Mouse (Mus musculus) midbrain, embryonic 12.5 days (tissue): Measurements from ENCODE around the gene Rpa3. TPM values are rescaled to one million over a fixed set of nuclear protein-coding genes. Genes with fewer than 3 reads are reported as not detected.

Source experiments
- polyA plus RNA-seq: library from polyadenylated mRNA; unstranded; fragments of >200 nt; fragmentation: Nextera tagmentation; extraction: Ambion mirVana; gene quantifications from 2 replicates; pipeline ENCODE4 v1.2.1, GENCODE M21; 2016

Gene Rpa3
- polyA plus RNA-seq, 1 experiment from 2014 or later = 155 TPM

Other genes with a start within 250 kb of the Rpa3 start
- 0.08 TPM in 1 of 2 replicates, not detected in the other for gene Col28a1, start 66.6 kb downstream of the Rpa3 start, polyA plus RNA-seq
- gene Mios, start 50.0 kb downstream of the Rpa3 start, polyA plus RNA-seq = 27.6 and 29.0 TPM in 2 replicates
- 29.7 and 32.1 TPM in 2 replicates for gene Umad1, start 115 bp upstream of the Rpa3 start, polyA plus RNA-seq
- 15.8 and 20.5 TPM in 2 replicates for gene Gm45062, start 277 bp upstream of the Rpa3 start, polyA plus RNA-seq